Mouse (Mus musculus) layer of hippocampus, adult 8-10 months (tissue): Measurements from ENCODE around the gene Sec16a. TPM values are rescaled to one million over a fixed set of nuclear protein-coding genes. Genes with fewer than 3 reads are reported as not detected.
"Not testable (repeated sequence)": the region's sequence is repeated elsewhere in the genome, so short reads cannot be mapped to it uniquely, and the experiment has no call there.

Experiments used
- DNase-seq, 2 experiments: peaks; one replicate each; pipeline ENCODE4 v3.0.0; 2022; ENCODE audit warnings: low spot score in 2 of 2
- microRNA-seq, 2 experiments: library from miRNA; unstranded; fragments of <30 nt; microRNA quantifications; one replicate each; pipeline ENCODE4 v1.2.0; 2022
- total RNA-seq, 4 experiments: library from RNA; stranded (reverse); gene quantifications; 2 replicates each; pipeline ENCODE4 v1.2.4; 2022

Gene Sec16a
- total RNA-seq, 4 experiments from 2014 or later = 48.2 to 56.5 (median 54.5) TPM

GRCm38 (mm10) chr2:26390954-26391353 is 54.1 kb downstream of the Sec16a start:
- no peak for DNase-seq

GRCm38 (mm10) chr2:26389154-26389690 is 55.8 kb downstream of the Sec16a start, which contains the start of the genes Entr1 and Pmpca:
Entr1 (minus strand) TSS chr2:26389316.
Pmpca (plus strand) TSS chr2:26389339.
- DNase-seq = peak in 1 of 2 experiments; percentile 77

DNA sequence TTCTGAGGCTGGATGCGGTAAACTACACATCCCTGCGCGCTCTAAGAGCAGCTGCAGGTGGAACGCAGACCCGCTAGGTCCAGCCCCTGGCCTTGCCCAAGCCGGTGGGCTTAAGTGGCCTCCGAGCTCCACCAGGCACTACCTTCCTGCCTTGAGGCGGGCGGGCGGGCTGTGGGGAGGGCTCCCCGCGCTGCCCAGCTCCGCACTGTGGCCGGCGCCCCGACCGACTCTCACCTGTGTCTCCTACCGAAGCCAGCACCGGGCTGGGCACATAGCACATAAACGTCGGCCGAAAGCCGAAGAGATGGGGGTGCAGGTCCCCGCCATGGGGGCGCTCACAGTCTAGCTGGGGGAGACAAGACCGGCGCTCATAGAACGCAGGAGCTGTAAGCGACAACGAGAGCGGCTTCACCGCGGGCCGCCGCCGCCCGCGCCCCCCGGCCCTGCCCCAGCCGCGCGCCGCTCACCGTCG is 56.3 kb downstream of the Sec16a start:
- no peak for DNase-seq

DNA sequence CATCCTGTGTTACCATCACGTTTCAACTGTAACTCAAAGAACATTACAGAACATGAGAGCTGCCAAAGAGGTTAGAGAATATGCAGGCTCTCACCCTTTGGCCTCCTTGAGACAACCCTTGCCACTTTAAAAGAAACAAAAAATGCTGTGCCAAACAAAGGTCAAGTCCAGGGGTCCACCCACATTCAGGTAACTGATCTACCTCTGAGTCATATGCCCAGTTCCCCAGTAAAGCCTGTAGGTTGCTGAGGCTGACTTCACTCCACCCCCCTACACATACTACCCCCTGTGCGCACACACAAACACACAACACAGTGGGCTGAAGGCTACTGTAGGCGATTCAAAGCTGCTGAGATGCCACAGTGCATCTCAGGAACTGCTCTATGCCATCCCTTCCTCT is 57.3 kb downstream of the Sec16a start:
- DNase-seq = no peak

GRCm38 (mm10) chr2:26380871-26381270 is 64.1 kb downstream of the Sec16a start:
- DNase-seq = not testable (repeated sequence)

GRCm38 (mm10) chr2:26380131-26380771 is 64.8 kb downstream of the Sec16a start, which contains the start of gene Snapc4:
Snapc4 (minus strand) TSS chr2:26380653.
- peak; percentile 73 to 77 for DNase-seq

DNA sequence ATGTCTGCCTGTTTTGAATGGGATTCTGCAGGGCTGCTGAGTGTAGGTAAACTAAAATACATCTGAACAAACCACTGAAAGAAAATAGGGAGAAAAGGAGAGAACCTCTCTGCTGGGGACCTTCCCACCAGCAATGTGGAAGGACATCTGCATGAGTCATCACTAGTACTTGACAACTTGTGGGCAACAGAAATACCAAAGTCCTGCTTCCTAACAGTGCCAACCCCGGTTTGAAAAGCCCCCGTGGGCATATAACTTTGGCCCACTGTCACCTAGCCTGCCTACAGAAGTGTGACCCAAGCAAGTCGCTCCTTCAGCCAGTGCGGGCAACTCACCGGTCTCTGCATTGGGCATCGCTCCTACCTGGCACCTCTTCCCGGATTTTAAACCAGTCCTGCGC is 72.6 kb downstream of the Sec16a start:
- no peak for DNase-seq

DNA sequence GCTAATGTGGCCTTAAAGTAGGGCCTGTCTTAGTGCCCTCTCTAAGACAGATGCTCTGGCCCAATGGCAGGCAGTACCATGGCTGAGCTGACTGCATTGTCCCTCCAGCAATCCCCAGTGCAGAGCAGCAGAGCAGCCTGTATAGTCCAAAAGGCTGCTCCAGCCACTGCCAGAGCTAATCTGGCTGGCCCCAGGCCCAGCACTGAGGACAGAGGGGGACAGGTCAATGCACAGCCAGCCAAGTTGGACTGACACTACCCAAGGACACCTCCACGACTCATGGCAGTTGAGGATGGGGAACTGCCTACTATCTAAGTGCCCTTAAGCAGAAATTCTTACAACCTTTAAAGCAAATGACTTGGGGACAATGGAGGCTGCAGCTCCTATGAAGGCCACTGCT is 76.4 kb downstream of the Sec16a start:
- DNase-seq = no peak

GRCm38 (mm10) chr2:26367911-26368310 is 77.1 kb downstream of the Sec16a start:
- DNase-seq = no peak

DNA sequence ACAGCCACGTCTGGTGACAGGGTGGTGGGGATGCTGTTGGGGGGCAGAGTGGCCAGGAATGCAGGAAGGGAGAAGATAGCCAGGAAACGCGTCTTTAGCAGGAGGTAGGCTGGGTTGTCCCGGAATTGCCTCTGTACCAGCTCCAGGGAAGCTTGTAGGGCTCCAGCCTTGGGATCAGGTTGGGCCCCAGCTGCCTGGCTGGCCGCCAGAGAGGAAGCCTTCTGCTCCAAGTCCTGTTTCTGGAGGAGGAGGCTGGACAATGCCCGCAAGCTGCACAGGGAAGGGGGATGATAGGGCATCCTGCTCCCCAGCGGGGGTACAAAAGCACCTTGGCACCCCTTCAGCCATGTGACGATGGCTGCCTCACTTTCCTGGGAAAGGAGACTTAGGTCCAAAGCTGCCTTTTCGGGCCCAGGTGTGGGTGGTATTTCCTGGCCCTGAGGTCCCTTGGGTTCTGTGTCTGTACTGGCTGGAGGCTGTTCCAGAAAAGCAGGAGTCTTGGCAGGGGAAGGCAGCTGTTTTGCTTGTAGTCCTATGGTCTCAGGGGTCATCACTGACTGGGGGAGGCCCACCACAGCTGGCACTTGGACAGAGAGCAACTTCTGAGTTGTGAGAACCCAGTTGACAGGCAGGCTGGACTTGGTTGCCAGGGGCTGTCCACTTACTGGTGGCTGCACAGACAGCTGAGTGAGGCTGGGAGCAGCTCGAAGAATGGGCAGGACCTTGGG is 80.1 kb downstream of the Sec16a start:
- no peak for DNase-seq

- no peak for DNase-seq
These were observed 81.5 kb downstream of the Sec16a start for GRCm38 (mm10) chr2:26363481-26363880.

- no peak for DNase-seq
These were observed 82.0 kb downstream of the Sec16a start for GRCm38 (mm10) chr2:26362991-26363390.

DNA sequence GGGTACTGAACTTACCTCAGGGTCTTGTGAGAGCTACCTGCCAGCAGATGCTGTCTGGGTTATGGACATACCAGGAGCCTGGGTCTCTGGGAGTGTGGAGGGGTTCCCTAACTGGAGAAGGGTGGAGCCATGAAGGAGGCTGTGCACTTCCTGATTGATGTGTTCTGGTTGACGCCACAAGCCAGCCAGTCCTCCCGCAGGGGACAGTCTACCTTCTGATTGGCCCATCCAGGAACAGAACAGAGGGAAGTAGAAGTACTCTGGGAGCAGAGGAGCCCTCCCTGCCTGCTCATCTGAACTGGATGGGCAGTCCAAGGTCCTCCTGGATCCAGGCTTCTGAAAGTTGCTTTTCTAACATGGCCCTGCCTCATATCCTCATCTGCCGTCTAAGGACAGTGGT is 84.2 kb downstream of the Sec16a start, which contains the start of gene Card9:
Gene Card9 (minus strand): TSS at position 147 of the 400 bp plus-strand sequence.
- no peak for DNase-seq

- no peak for DNase-seq
These were observed 85.0 kb downstream of the Sec16a start for GRCm38 (mm10) chr2:26359983-26360382.

Small RNA genes within 50 kb of the gene (microRNA-seq; reads per million reads assigned to microRNA genes)
- gene Mir6996 = 0.64 to 1.0 reads per million in 2 experiments

Other genes starting within 250 kb of the Sec16a start
- under 1 TPM in 3 of 4 experiments, not detected in 1; 0.27 to 0.53 (median 0.31) TPM for gene Lhx3, start 236.9 kb downstream of the Sec16a start, total RNA-seq
- 10 to 100 TPM; 22.9 to 26.5 (median 24.9) TPM for gene Qsox2, start 207.7 kb downstream of the Sec16a start, total RNA-seq
- 1 to 10 TPM in 3 of 4 experiments, under 1 TPM in 1; 0.47 to 1.9 (median 1.5) TPM for gene Ccdc187, start 150.7 kb downstream of the Sec16a start, total RNA-seq
- 10 to 100 TPM; 44.1 to 48.7 (median 45.6) TPM for gene Gpsm1, start 129.7 kb downstream of the Sec16a start, total RNA-seq
- 10 to 100 TPM; 22.4 to 27.7 (median 24.8) TPM for gene Dnlz, start 93.1 kb downstream of the Sec16a start, total RNA-seq
- 1 to 10 TPM; 1.6 to 6.1 (median 4.1) TPM for gene Card9, start 84.3 kb downstream of the Sec16a start, total RNA-seq
- gene Snapc4, start 64.6 kb downstream of the Sec16a start, total RNA-seq = 10 to 100 TPM; 72.9 to 86.2 (median 82.1) TPM
- gene Entr1, start 55.9 kb downstream of the Sec16a start, total RNA-seq = 100 to 1,000 TPM; 125 to 165 (median 148) TPM
- gene Pmpca, start 55.9 kb downstream of the Sec16a start, total RNA-seq = 10 to 100 TPM; 87.2 to 97.4 (median 91.3) TPM
- gene Inpp5e, start 36.0 kb downstream of the Sec16a start, total RNA-seq = 10 to 100 TPM; 23.9 to 27.9 (median 25.8) TPM
- gene Notch1, start 71.4 kb upstream of the Sec16a start, total RNA-seq = 10 to 100 TPM; 31.0 to 36.2 (median 34.2) TPM
- 10 to 100 TPM; 62.4 to 90.7 (median 72.7) TPM for gene Egfl7, start 134.8 kb upstream of the Sec16a start, total RNA-seq
- not detected for gene Gm20532, start 141.4 kb upstream of the Sec16a start, total RNA-seq
- 1 to 10 TPM; 1.1 to 4.9 (median 3.7) TPM for gene Agpat2, start 159.2 kb upstream of the Sec16a start, total RNA-seq
- gene Fam69b, start 183.2 kb upstream of the Sec16a start, total RNA-seq = 10 to 100 TPM; 66.1 to 70.8 (median 68.5) TPM
- not detected for gene Lcn4, start 226.1 kb upstream of the Sec16a start, total RNA-seq